In the genomic region with DNA sequence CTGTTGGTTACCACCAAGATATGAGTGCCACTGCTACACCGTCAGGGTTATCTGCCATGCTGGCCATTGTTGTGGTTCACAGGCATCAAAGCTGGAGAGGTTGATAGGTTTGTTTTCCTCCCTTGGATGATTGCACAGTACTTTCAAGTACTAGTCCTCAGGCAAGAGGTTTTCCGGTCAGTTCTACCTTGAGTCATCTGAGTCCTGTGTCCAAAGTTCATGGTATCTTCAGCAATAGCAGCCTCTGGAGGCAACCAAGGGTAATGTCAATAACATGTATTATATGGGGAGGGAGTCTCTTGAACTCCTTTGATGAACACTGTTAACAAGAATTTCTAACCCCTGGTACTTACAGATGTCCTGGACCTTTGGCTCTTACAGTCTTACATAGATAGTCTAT, we compare ENCODE assay signal across 18 mouse cellular contexts.
"Had no signal": no experiment of that assay in that cellular context is flagged by ENCODE, and none has a peak within 500 bp of the region (broad histone marks: within the 10 kb centered on the region; RNA-seq: fewer than 3 reads in every experiment).

No protein-coding gene starts in this region.

- H3K9me3 ChIP-seq: liver, embryonic 15.5 days; midbrain, embryonic 12.5 days; neural tube, embryonic 13.5 days had no signal

- H3K4me3 ChIP-seq: layer of hippocampus, adult 2 months; limb, embryonic 12.5 days; liver, embryonic 15.5 days; megakaryocyte, embryonic 14.5 days; midbrain, embryonic 12.5 days; neural tube, embryonic 13.5 days had no signal

- ATAC-seq: intestine, embryonic 16.5 days; midbrain, embryonic 16.5 days had no signal

- DNase-seq: kidney, postnatal 4 days; lung, adult 2 months; lung, postnatal 14 days; retina, postnatal 1 day; right cerebral cortex, postnatal 4 days; spleen, adult 18-20 months; thymus, adult 2 months; thymus, postnatal 36 days had no signal

- H3K27me3 ChIP-seq: limb, embryonic 12.5 days; liver, embryonic 15.5 days; megakaryocyte, embryonic 14.5 days; midbrain, embryonic 12.5 days; neural tube, embryonic 13.5 days had no signal

- H3K27ac ChIP-seq: layer of hippocampus, adult 2 months; limb, embryonic 12.5 days; liver, embryonic 15.5 days; macrophage; midbrain, embryonic 12.5 days; neural tube, embryonic 13.5 days had no signal

- H3K4me2 ChIP-seq: limb, embryonic 12.5 days; liver, embryonic 11.5 days; liver, embryonic 15.5 days; midbrain, embryonic 12.5 days; neural tube, embryonic 13.5 days had no signal

- H3K36me3 ChIP-seq: limb, embryonic 12.5 days; liver, embryonic 15.5 days; midbrain, embryonic 12.5 days; neural tube, embryonic 13.5 days had no signal

- H3K4me1 ChIP-seq: liver, embryonic 15.5 days; megakaryocyte, embryonic 14.5 days; midbrain, embryonic 12.5 days; neural tube, embryonic 13.5 days had no signal

- H3K9ac ChIP-seq: limb, embryonic 12.5 days; liver, embryonic 15.5 days; midbrain, embryonic 12.5 days; neural tube, embryonic 13.5 days had no signal
